Mouse (Mus musculus): ENCODE data around the gene Hspa1l. TPM values are rescaled to one million over a fixed set of nuclear protein-coding genes. Genes with fewer than 3 reads are reported as not detected.
"Not testable (repeated sequence)": the region's sequence is repeated elsewhere in the genome, so short reads cannot be mapped to it uniquely, and the experiment has no call there.

Hspa1l gene
- polyA plus RNA-seq, 1 experiment from 2014 or later, result 1.3 TPM

- H3K4me1 ChIP-seq (ENCODE audit: control insufficient read depth, insufficient read depth, low read length), result peaks cover 8% of the 10 kb centered on the region; the same call in 1 of the 2 replicates
- H3K27ac ChIP-seq (ENCODE audit: low read depth, low read length), result no peak overlapping the region
- H3K4me2 ChIP-seq (replicated peaks; ENCODE audit: low read depth, low read length), result no peak overlapping the region
- 92% methylated on average over 4 of the region's 4 CpGs for WGBS
- no peak overlapping the region for H3K4me3 ChIP-seq (ENCODE audit: low read length)
- no peaks in the 10 kb centered on the region for H3K27me3 ChIP-seq (ENCODE audit: control insufficient read depth, insufficient read depth, low read length)
- H3K36me3 ChIP-seq (ENCODE audit: control insufficient read depth, insufficient read depth, low read length), result no peaks in the 10 kb centered on the region
- H3K9ac ChIP-seq (ENCODE audit: low read depth, low read length), result no peak overlapping the region
- ATAC-seq (ENCODE audit: low FRiP score, low TSS enrichment), result no peak
- no peaks in the 10 kb centered on the region for H3K9me3 ChIP-seq (ENCODE audit: control insufficient read depth, low read length)
These were observed 7.1 kb downstream of the Hspa1l start for GRCm38 (mm10) chr17:34979631-34980030.

GRCm38 (mm10) chr17:34980655-34981054 is 8.2 kb downstream of the Hspa1l start:
- H3K4me3 ChIP-seq (ENCODE audit: low read length), result peak overlapping the region; percentile 84
- peak overlapping the region; percentile 71 for H3K4me2 ChIP-seq (replicated peaks; ENCODE audit: low read depth, low read length)
- H3K36me3 ChIP-seq (ENCODE audit: control insufficient read depth, insufficient read depth, low read length), result peaks cover 8% of the 10 kb centered on the region
- 23% methylated on average over 2 of the region's 2 CpGs for WGBS
- H3K4me1 ChIP-seq (ENCODE audit: control insufficient read depth, insufficient read depth, low read length), result peaks cover 8% of the 10 kb centered on the region; the same call in 1 of the 2 replicates
- no peaks in the 10 kb centered on the region for H3K9me3 ChIP-seq (ENCODE audit: control insufficient read depth, low read length)
- H3K9ac ChIP-seq (ENCODE audit: low read depth, low read length), result peak overlapping the region; percentile 94; the same call in 1 of the 2 replicates
- H3K27me3 ChIP-seq (ENCODE audit: control insufficient read depth, insufficient read depth, low read length), result no peaks in the 10 kb centered on the region
- peak overlapping the region; percentile 99; the same call in 1 of the 2 replicates for H3K27ac ChIP-seq (ENCODE audit: low read depth, low read length)
- ATAC-seq (ENCODE audit: low FRiP score, low TSS enrichment), result no peak

GRCm38 (mm10) chr17:34981690-34982180 is 9.2 kb downstream of the Hspa1l start, which contains the start of gene Lsm2:
Gene Lsm2 (plus strand): TSS chr17:34981862.
- peak within 1 kb of the TSS; percentile 84 for H3K4me3 ChIP-seq (ENCODE audit: low read length)
- H3K4me1 ChIP-seq (ENCODE audit: control insufficient read depth, insufficient read depth, low read length), result peaks cover 8% of the 10 kb centered on the region; the same call in 1 of the 2 replicates
- H3K9me3 ChIP-seq (ENCODE audit: control insufficient read depth, low read length), result no peaks in the 10 kb centered on the region
- peak within 1 kb of the TSS; percentile 99 for H3K27ac ChIP-seq (ENCODE audit: low read depth, low read length)
- H3K4me2 ChIP-seq (replicated peaks; ENCODE audit: low read depth, low read length), result peak within 1 kb of the TSS; percentile 71
- H3K36me3 ChIP-seq (ENCODE audit: control insufficient read depth, insufficient read depth, low read length), result peaks cover 19% of the 10 kb centered on the region
- 1% methylated on average over 57 of the region's 58 CpGs for WGBS
- peak within 1 kb of the TSS; percentile 94 for H3K9ac ChIP-seq (ENCODE audit: low read depth, low read length)
- ATAC-seq (ENCODE audit: low FRiP score, low TSS enrichment), result peak; percentile 95
- no peaks in the 10 kb centered on the region for H3K27me3 ChIP-seq (ENCODE audit: control insufficient read depth, insufficient read depth, low read length)

GRCm38 (mm10) chr17:34982328-34982727 is 9.8 kb downstream of the Hspa1l start:
- H3K4me1 ChIP-seq (ENCODE audit: control insufficient read depth, insufficient read depth, low read length), result peaks cover 8% of the 10 kb centered on the region; the same call in 1 of the 2 replicates
- H3K36me3 ChIP-seq (ENCODE audit: control insufficient read depth, insufficient read depth, low read length), result peaks cover 20% of the 10 kb centered on the region
- peak overlapping the region; percentile 94 for H3K9ac ChIP-seq (ENCODE audit: low read depth, low read length)
- no peak; the same call in 1 of the 2 replicates for ATAC-seq (ENCODE audit: low FRiP score, low TSS enrichment)
- under 1% methylated on average over 15 of the region's 15 CpGs for WGBS
- no peaks in the 10 kb centered on the region for H3K9me3 ChIP-seq (ENCODE audit: control insufficient read depth, low read length)
- H3K4me3 ChIP-seq (ENCODE audit: low read length), result peak overlapping the region; percentile 84
- no peaks in the 10 kb centered on the region for H3K27me3 ChIP-seq (ENCODE audit: control insufficient read depth, insufficient read depth, low read length)
- H3K4me2 ChIP-seq (replicated peaks; ENCODE audit: low read depth, low read length), result peak overlapping the region; percentile 71
- H3K27ac ChIP-seq (ENCODE audit: low read depth, low read length), result peak overlapping the region; percentile 99

- WGBS, result 79% methylated on average over 2 of the region's 2 CpGs
- Histone ChIP-seq H3K27me3 (ENCODE audit: control insufficient read depth, insufficient read depth, low read length) (no peaks in the 10 kb centered on the region), H3K9ac (ENCODE audit: low read depth, low read length) (no peak overlapping the region), H3K4me2 (replicated peaks; ENCODE audit: low read depth, low read length) (no peak overlapping the region), H3K36me3 (ENCODE audit: control insufficient read depth, insufficient read depth, low read length) (peaks cover 30% of the 10 kb centered on the region), H3K4me3 (ENCODE audit: low read length) (no peak overlapping the region), H3K9me3 (ENCODE audit: control insufficient read depth, low read length) (no peaks in the 10 kb centered on the region), H3K4me1 (ENCODE audit: control insufficient read depth, insufficient read depth, low read length) (peaks cover 8% of the 10 kb centered on the region; the same call in 1 of the 2 replicates), H3K27ac (ENCODE audit: low read depth, low read length) (no peak overlapping the region)
- ATAC-seq (ENCODE audit: low FRiP score, low TSS enrichment), result no peak
These were observed 11.7 kb downstream of the Hspa1l start for GRCm38 (mm10) chr17:34984218-34984617.

- no peak for ATAC-seq (ENCODE audit: low FRiP score, low TSS enrichment)
- H3K4me2 ChIP-seq (replicated peaks; ENCODE audit: low read depth, low read length), result no peak overlapping the region
- H3K27ac ChIP-seq (ENCODE audit: low read depth, low read length), result no peak overlapping the region
- no peaks in the 10 kb centered on the region for H3K27me3 ChIP-seq (ENCODE audit: control insufficient read depth, insufficient read depth, low read length)
- no peaks in the 10 kb centered on the region for H3K9me3 ChIP-seq (ENCODE audit: control insufficient read depth, low read length)
- H3K36me3 ChIP-seq (ENCODE audit: control insufficient read depth, insufficient read depth, low read length), result peaks cover 27% of the 10 kb centered on the region; the same call in 1 of the 2 replicates
- no peak overlapping the region for H3K9ac ChIP-seq (ENCODE audit: low read depth, low read length)
- H3K4me3 ChIP-seq (ENCODE audit: low read length), result no peak overlapping the region
- peaks cover 9% of the 10 kb centered on the region for H3K4me1 ChIP-seq (ENCODE audit: control insufficient read depth, insufficient read depth, low read length)
These were observed 22.2 kb downstream of the Hspa1l start for GRCm38 (mm10) chr17:34994751-34995150.

- not testable (repeated sequence) for H3K27ac ChIP-seq (ENCODE audit: low read depth, low read length); H3K9ac ChIP-seq (ENCODE audit: low read depth, low read length); H3K9me3 ChIP-seq (ENCODE audit: control insufficient read depth, low read length); H3K4me3 ChIP-seq (ENCODE audit: low read length); ATAC-seq (ENCODE audit: low FRiP score, low TSS enrichment); H3K4me2 ChIP-seq (replicated peaks; ENCODE audit: low read depth, low read length); H3K27me3 ChIP-seq (ENCODE audit: control insufficient read depth, insufficient read depth, low read length)
- Histone ChIP-seq H3K36me3 (ENCODE audit: control insufficient read depth, insufficient read depth, low read length) (peaks cover 26% of the 10 kb centered on the region; the same call in 1 of the 2 replicates), H3K4me1 (ENCODE audit: control insufficient read depth, insufficient read depth, low read length) (peaks cover 12% of the 10 kb centered on the region)
- WGBS, result 92% methylated on average over 4 of the region's 4 CpGs
These were observed 22.7 kb downstream of the Hspa1l start for GRCm38 (mm10) chr17:34995192-34995591.

GRCm38 (mm10) chr17:34995927-34996326 is 23.4 kb downstream of the Hspa1l start:
- not testable (repeated sequence) for H3K4me2 ChIP-seq (replicated peaks; ENCODE audit: low read depth, low read length); H3K9me3 ChIP-seq (ENCODE audit: control insufficient read depth, low read length); H3K27ac ChIP-seq (ENCODE audit: low read depth, low read length); H3K27me3 ChIP-seq (ENCODE audit: control insufficient read depth, insufficient read depth, low read length); H3K9ac ChIP-seq (ENCODE audit: low read depth, low read length); ATAC-seq (ENCODE audit: low FRiP score, low TSS enrichment); H3K4me3 ChIP-seq (ENCODE audit: low read length)
- WGBS, result 92% methylated on average over 4 of the region's 4 CpGs
- H3K4me1 ChIP-seq (ENCODE audit: control insufficient read depth, insufficient read depth, low read length), result peaks cover 12% of the 10 kb centered on the region
- H3K36me3 ChIP-seq (ENCODE audit: control insufficient read depth, insufficient read depth, low read length), result peaks cover 23% of the 10 kb centered on the region; the same call in 1 of the 2 replicates

GRCm38 (mm10) chr17:34996411-34997141 is 24.1 kb downstream of the Hspa1l start:
- Histone ChIP-seq H3K27ac (ENCODE audit: low read depth, low read length) (no peak overlapping the region), H3K36me3 (ENCODE audit: control insufficient read depth, insufficient read depth, low read length) (peaks cover 17% of the 10 kb centered on the region; the same call in 1 of the 2 replicates), H3K9ac (ENCODE audit: low read depth, low read length) (no peak overlapping the region), H3K9me3 (ENCODE audit: control insufficient read depth, low read length) (no peaks in the 10 kb centered on the region), H3K27me3 (ENCODE audit: control insufficient read depth, insufficient read depth, low read length) (no peaks in the 10 kb centered on the region), H3K4me3 (ENCODE audit: low read length) (peak overlapping the region; percentile 6; the same call in 1 of the 2 replicates), H3K4me1 (ENCODE audit: control insufficient read depth, insufficient read depth, low read length) (peaks cover 12% of the 10 kb centered on the region), H3K4me2 (replicated peaks; ENCODE audit: low read depth, low read length) (no peak overlapping the region; the same call in 1 of the 2 replicates)
- WGBS, result 83% methylated on average over 12 of the region's 14 CpGs
- ATAC-seq (ENCODE audit: low FRiP score, low TSS enrichment), result no peak
